Mouse (Mus musculus) kidney, adult 2 months (tissue): ENCODE measurements at regions not wholly inside any gene's neighbourhood (a gene's known extent, or its start where the extent isn't known, plus 50 kb on each side); places are given as distances from the start of the nearest gene placed in this dataset.

Source experiments
- CTCF ChIP-seq: fragments of 200-500 bp; conservative IDR thresholded peaks from 2 replicates; pipeline ENCODE4 v1.5.1; 2011; ENCODE audit warnings: low read depth, mild to moderate bottlenecking, control low read depth, low read length, moderate library complexity, mixed read lengths; ENCODE audit not compliant: insufficient read depth, insufficient read length
- POLR2A ChIP-seq: fragments of 200-500 bp; IDR thresholded peaks from one replicate; pipeline ENCODE4 v1.6.1; 2011; ENCODE audit warnings: low read depth, low read length, control low read depth

- no peak for TF ChIP-seq CTCF
- TF ChIP-seq POLR2A = no peak
These were observed 157.7 kb downstream of the Rab11fip4 start for GRCm38 (mm10) chr11:79748606-79749125.
